Mouse (Mus musculus) erythroblast, embryonic 14.5 days (primary cell): Measurements from ENCODE around the gene Vcam1.

Source experiments
- GATA1 ChIP-seq: IDR thresholded peaks from 2 replicates; pipeline ENCODE4 v1.6.1; 2012; ENCODE audit warnings: low read length, inconsistent platforms, mixed read lengths
- TAL1 ChIP-seq: IDR thresholded peaks from 3 replicates; pipeline ENCODE4 v1.6.1; 2012; ENCODE audit warnings: low read length, inconsistent platforms, mixed read lengths

DNA sequence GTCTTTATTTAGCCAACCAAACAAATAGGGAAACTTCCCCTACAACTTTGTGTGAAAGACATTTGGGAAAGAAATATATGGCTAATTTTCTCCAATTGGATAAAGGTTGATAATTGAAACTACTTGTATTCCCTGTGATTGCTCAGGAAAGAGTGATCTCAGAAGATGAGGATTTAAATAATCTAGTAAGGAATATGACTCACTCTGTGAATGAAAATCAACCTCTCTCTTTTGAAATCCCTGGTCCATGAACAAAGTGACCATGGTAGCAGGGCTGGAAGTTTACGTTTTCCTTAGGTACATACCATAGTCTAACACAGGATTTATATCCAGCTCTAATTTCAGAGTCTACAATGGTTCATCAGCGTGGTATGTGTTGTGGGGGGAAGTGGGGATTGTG lies 52.7 kb downstream of the Vcam1 start:
- no peak for TF ChIP-seq GATA1
- TF ChIP-seq TAL1, result no peak
